Mouse (Mus musculus): Measurements from ENCODE around the gene Clca2. TPM values are rescaled to one million over a fixed set of nuclear protein-coding genes. Genes with fewer than 3 reads are reported as not detected.

The Clca2 gene
- polyA plus RNA-seq, 1 experiment from 2014 or later, result 1.9 TPM

- Histone ChIP-seq H3K27ac (replicated peaks) (peak within 1 kb of the TSS; percentile 97), H3K9me3 (replicated peaks) (no peaks in the 10 kb centered on the region), H3K4me3 (replicated peaks) (peak within 1 kb of the TSS; percentile 82), H3K9ac (peak within 1 kb of the TSS; percentile 77), H3K4me1 (peaks cover 12% of the 10 kb centered on the region), H3K27me3 (no peaks in the 10 kb centered on the region), H3K4me2 (replicated peaks) (peak within 1 kb of the TSS; percentile 67), H3K36me3 (no peaks in the 10 kb centered on the region)
- peak; percentile 100 for ATAC-seq (ENCODE audit: insufficient number of reproducible peaks, low FRiP score, low TSS enrichment, low read depth)
- under 1% methylated on average over 57 of the region's 57 CpGs for WGBS
Measured at GRCm38 (mm10) chr3:145118254-145119001, 19.2 kb upstream of the Clca2 start, which contains the start of gene Odf2l. Odf2l (plus strand) TSS chr3:145118588.

- 83% methylated on average over 10 of the region's 10 CpGs for WGBS
- Histone ChIP-seq H3K4me2 (replicated peaks) (peak overlapping the region; percentile 58), H3K4me1 (peaks cover 12% of the 10 kb centered on the region), H3K27me3 (no peaks in the 10 kb centered on the region), H3K36me3 (no peaks in the 10 kb centered on the region), H3K9me3 (replicated peaks) (no peaks in the 10 kb centered on the region), H3K9ac (0 out of 2 replicates have a peak overlapping the region, but pooled peaks have one; percentile 35), H3K27ac (replicated peaks) (peak overlapping the region; percentile 97), H3K4me3 (replicated peaks) (peak overlapping the region; percentile 82)
- ATAC-seq (ENCODE audit: insufficient number of reproducible peaks, low FRiP score, low TSS enrichment, low read depth), result no peak
Measured at GRCm38 (mm10) chr3:145117637-145118036, 18.4 kb upstream of the Clca2 start.

GRCm38 (mm10) chr3:145115169-145115568, 15.9 kb upstream of the Clca2 start:
- Histone ChIP-seq H3K27ac (replicated peaks) (no peak overlapping the region), H3K4me3 (replicated peaks) (no peak overlapping the region), H3K9ac (no peak overlapping the region), H3K9me3 (replicated peaks) (no peaks in the 10 kb centered on the region), H3K4me2 (replicated peaks) (no peak overlapping the region), H3K4me1 (peaks cover 12% of the 10 kb centered on the region), H3K27me3 (no peaks in the 10 kb centered on the region), H3K36me3 (no peaks in the 10 kb centered on the region)
- 87% methylated on average over 2 of the region's 2 CpGs for WGBS
- ATAC-seq (ENCODE audit: insufficient number of reproducible peaks, low FRiP score, low TSS enrichment, low read depth), result no peak

- no peaks in the 10 kb centered on the region for H3K9me3 ChIP-seq (replicated peaks)
- H3K4me3 ChIP-seq (replicated peaks), result no peak overlapping the region
- ATAC-seq (ENCODE audit: insufficient number of reproducible peaks, low FRiP score, low TSS enrichment, low read depth), result no peak; the same call in 1 of the 2 replicates
- no peaks in the 10 kb centered on the region for H3K36me3 ChIP-seq
- H3K27ac ChIP-seq (replicated peaks), result no peak overlapping the region
- H3K4me1 ChIP-seq, result no peaks in the 10 kb centered on the region
- H3K27me3 ChIP-seq, result no peaks in the 10 kb centered on the region
- H3K4me2 ChIP-seq (replicated peaks), result no peak overlapping the region
- no peak overlapping the region for H3K9ac ChIP-seq
- WGBS, result 78% methylated on average over 5 of the region's 5 CpGs
Measured at GRCm38 (mm10) chr3:145105773-145106504, 6.7 kb upstream of the Clca2 start.

- ATAC-seq (ENCODE audit: insufficient number of reproducible peaks, low FRiP score, low TSS enrichment, low read depth), result no peak
- Histone ChIP-seq H3K9me3 (replicated peaks) (no peaks in the 10 kb centered on the region), H3K4me1 (no peaks in the 10 kb centered on the region), H3K4me2 (replicated peaks) (no peak overlapping the region), H3K36me3 (no peaks in the 10 kb centered on the region), H3K4me3 (replicated peaks) (no peak overlapping the region), H3K9ac (no peak overlapping the region), H3K27me3 (no peaks in the 10 kb centered on the region), H3K27ac (replicated peaks) (no peak overlapping the region)
- 58% methylated on average over 5 of the region's 5 CpGs for WGBS
Measured at GRCm38 (mm10) chr3:145105076-145105772, 6.0 kb upstream of the Clca2 start.

- Histone ChIP-seq H3K27me3 (no peaks in the 10 kb centered on the region), H3K9me3 (replicated peaks) (no peaks in the 10 kb centered on the region), H3K27ac (replicated peaks) (no peak overlapping the region), H3K9ac (no peak overlapping the region), H3K36me3 (no peaks in the 10 kb centered on the region), H3K4me3 (replicated peaks) (no peak overlapping the region), H3K4me2 (replicated peaks) (no peak overlapping the region), H3K4me1 (no peaks in the 10 kb centered on the region)
- 64% methylated on average over 5 of the region's 5 CpGs for WGBS
- ATAC-seq (ENCODE audit: insufficient number of reproducible peaks, low FRiP score, low TSS enrichment, low read depth), result no peak
Measured at GRCm38 (mm10) chr3:145103770-145104169, 4.5 kb upstream of the Clca2 start.

- no peak overlapping the region for H3K27ac ChIP-seq (replicated peaks)
- ATAC-seq (ENCODE audit: insufficient number of reproducible peaks, low FRiP score, low TSS enrichment, low read depth), result no peak
- H3K27me3 ChIP-seq, result no peaks in the 10 kb centered on the region
- no peaks in the 10 kb centered on the region for H3K36me3 ChIP-seq
- no peaks in the 10 kb centered on the region for H3K4me1 ChIP-seq
- no peak overlapping the region for H3K9ac ChIP-seq
- no peak overlapping the region for H3K4me3 ChIP-seq (replicated peaks)
- H3K4me2 ChIP-seq (replicated peaks), result no peak overlapping the region
- H3K9me3 ChIP-seq (replicated peaks), result no peaks in the 10 kb centered on the region
- 61% methylated on average over 2 of the region's 2 CpGs for WGBS
Measured at GRCm38 (mm10) chr3:145103321-145103720, 4.1 kb upstream of the Clca2 start.

- no peak overlapping the region for H3K4me3 ChIP-seq (replicated peaks)
- ATAC-seq (ENCODE audit: insufficient number of reproducible peaks, low FRiP score, low TSS enrichment, low read depth), result no peak
- H3K27me3 ChIP-seq, result no peaks in the 10 kb centered on the region
- H3K9me3 ChIP-seq (replicated peaks), result no peaks in the 10 kb centered on the region
- no peak overlapping the region for H3K9ac ChIP-seq
- WGBS, result 80% methylated on average over 9 of the region's 9 CpGs
- H3K36me3 ChIP-seq, result no peaks in the 10 kb centered on the region
- no peak overlapping the region for H3K4me2 ChIP-seq (replicated peaks)
- H3K4me1 ChIP-seq, result no peaks in the 10 kb centered on the region; the same call in 1 of the 2 replicates
- H3K27ac ChIP-seq (replicated peaks), result peak overlapping the region; percentile 35; the same call in 1 of the 2 replicates
Measured at GRCm38 (mm10) chr3:145101891-145102555, 2.8 kb upstream of the Clca2 start.

- H3K9me3 ChIP-seq (replicated peaks), result 0 out of 2 replicates have a peak, but pooled peaks cover 4% of the 10 kb centered on the region
- 70% methylated on average over 8 of the region's 8 CpGs for WGBS
- H3K4me3 ChIP-seq (replicated peaks), result no peak overlapping the region
- no peaks in the 10 kb centered on the region for H3K4me1 ChIP-seq
- no peaks in the 10 kb centered on the region for H3K36me3 ChIP-seq
- no peaks in the 10 kb centered on the region for H3K27me3 ChIP-seq
- no peak overlapping the region for H3K4me2 ChIP-seq (replicated peaks)
- no peak overlapping the region for H3K9ac ChIP-seq
- H3K27ac ChIP-seq (replicated peaks), result no peak overlapping the region
- ATAC-seq (ENCODE audit: insufficient number of reproducible peaks, low FRiP score, low TSS enrichment, low read depth), result no peak
Measured at GRCm38 (mm10) chr3:145087857-145088598, 11.2 kb downstream of the Clca2 start.

GRCm38 (mm10) chr3:145086180-145086579, 13.1 kb downstream of the Clca2 start:
- no peak overlapping the region for H3K9ac ChIP-seq
- no peak overlapping the region for H3K27ac ChIP-seq (replicated peaks)
- H3K4me2 ChIP-seq (replicated peaks), result no peak overlapping the region
- 0 out of 2 replicates have a peak, but pooled peaks cover 4% of the 10 kb centered on the region for H3K9me3 ChIP-seq (replicated peaks)
- ATAC-seq (ENCODE audit: insufficient number of reproducible peaks, low FRiP score, low TSS enrichment, low read depth), result no peak
- H3K4me1 ChIP-seq, result no peaks in the 10 kb centered on the region
- no peaks in the 10 kb centered on the region for H3K36me3 ChIP-seq
- H3K4me3 ChIP-seq (replicated peaks), result no peak overlapping the region
- 92% methylated on average over 14 of the region's 14 CpGs for WGBS
- H3K27me3 ChIP-seq, result no peaks in the 10 kb centered on the region

All from embryonic facial prominence, embryonic 15.5 days (tissue).